Mouse (Mus musculus) CH12F3 (cell line): Measurements from ENCODE around the gene Akr1c13.
"Not testable (repeated sequence)": the region's sequence is repeated elsewhere in the genome, so short reads cannot be mapped to it uniquely, and the experiment has no call there.

Experiments used
- in situ Hi-C: fragments of 300-500 bp; cut with MboI; formaldehyde crosslinking; loops from 2 replicates; pipeline ENCODE4 v1.14.3; 2020; ENCODE audit warnings: low sequenced_read_pairs

Gene Akr1c13

GRCm38 (mm10) chr13:4190904-4191303, at the start of gene Akr1c13:
Akr1c13 (plus strand) TSS chr13:4191150.
- in situ Hi-C loops, result no loop called here

DNA sequence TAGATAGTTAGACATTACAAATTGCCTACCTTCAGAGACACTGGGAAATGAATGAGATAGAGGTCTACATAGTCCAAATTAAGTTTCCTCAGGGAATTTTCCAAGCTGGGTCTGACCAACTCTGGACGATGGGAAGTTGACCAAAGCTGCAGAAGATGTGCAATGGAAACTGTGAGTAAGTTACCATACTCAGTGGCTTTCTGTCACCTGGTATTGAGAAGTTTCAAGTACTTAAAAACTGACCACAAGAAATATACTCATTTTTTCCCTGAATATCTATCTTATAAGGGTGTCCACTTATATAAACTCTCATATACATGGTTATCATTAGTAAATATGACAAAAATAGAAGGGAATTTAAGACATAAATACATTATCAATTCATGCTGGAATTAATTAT, 46.7 kb upstream of the Akr1c13 start:
- in situ Hi-C loops, result loop anchor here (25.0 kb wide), 1 partner anchor 468 kb away; the partner anchor contains the start of gene Akr1e1

- in situ Hi-C loops, result no loop called here
Measured at GRCm38 (mm10) chr13:4150518-4150917, 40.4 kb upstream of the Akr1c13 start, which contains the start of gene Akr1c18. Akr1c18 (minus strand) TSS chr13:4150654.

- in situ Hi-C loops, result no loop called here
Measured at GRCm38 (mm10) chr13:4152908-4153307, 38.0 kb upstream of the Akr1c13 start.

DNA sequence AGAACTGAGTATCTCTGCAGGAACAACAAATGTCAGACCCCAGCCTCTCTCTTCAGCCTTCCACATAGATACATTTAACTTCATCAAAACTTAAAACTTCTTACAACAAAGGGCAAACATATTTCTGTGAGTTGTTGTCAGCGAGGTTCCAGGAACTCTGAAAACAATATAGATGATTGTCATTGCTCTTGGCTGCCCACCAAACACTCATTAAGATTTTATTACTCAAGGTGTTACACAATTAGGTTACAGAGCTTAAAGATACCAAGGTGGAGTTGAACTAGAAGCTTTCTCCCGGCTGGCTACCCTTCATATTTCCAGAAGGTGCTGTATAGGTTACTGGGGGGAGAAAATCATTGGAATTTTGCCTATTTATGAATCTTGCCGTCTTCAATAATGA, 37.4 kb upstream of the Akr1c13 start:
- in situ Hi-C loops, result no loop called here

- in situ Hi-C loops, result no loop called here
Measured at GRCm38 (mm10) chr13:4155286-4155685, 35.7 kb upstream of the Akr1c13 start.

GRCm38 (mm10) chr13:4168006-4168405, 22.9 kb upstream of the Akr1c13 start:
- in situ Hi-C loops, result no loop called here

- in situ Hi-C loops, result no loop called here
Measured at GRCm38 (mm10) chr13:4172978-4173377, 18.0 kb upstream of the Akr1c13 start.

DNA sequence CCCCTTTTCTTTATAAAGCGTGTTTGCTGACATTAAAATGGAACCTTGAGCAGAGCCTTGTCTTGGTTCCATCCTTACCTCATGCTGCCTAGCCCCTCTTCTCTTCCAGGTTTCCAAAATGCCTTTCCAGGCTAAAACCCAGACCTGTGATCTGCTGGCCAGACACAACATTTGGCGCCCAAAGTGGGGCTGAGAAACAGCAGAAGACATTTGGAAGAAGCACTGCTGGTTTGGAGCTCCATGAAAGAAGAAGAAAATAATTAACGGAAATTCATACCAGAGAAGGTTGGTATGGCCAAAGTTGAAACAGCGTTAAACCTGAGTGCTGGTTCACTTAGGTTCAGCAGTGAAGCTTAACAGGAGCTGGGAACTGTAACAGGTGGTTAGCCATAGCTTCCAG, 9.6 kb upstream of the Akr1c13 start:
- in situ Hi-C loops, result not testable (repeated sequence)

GRCm38 (mm10) chr13:4183116-4183515, 7.8 kb upstream of the Akr1c13 start:
- in situ Hi-C loops, result no loop called here

GRCm38 (mm10) chr13:4186641-4187411, 4.1 kb upstream of the Akr1c13 start:
- in situ Hi-C loops, result not testable (repeated sequence)

DNA sequence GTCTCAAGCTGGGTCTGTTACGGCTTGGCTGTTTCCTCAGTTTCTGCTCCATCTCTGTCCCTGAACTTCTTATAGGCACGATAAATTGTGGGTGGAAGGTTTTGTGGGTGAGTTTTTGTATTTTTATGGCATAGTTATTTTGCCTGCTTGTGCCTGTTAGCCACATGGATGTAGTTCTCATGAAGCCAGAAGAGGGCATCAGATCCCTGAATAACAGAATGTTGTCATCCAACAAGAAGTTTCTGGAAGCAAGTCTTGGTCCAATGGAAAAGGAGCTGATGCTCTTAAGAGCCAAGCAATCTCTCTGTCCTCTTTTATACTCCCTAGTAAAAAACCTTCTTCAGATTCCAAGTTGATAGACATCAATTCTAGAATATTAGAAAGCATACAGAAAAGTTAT, 2.8 kb upstream of the Akr1c13 start:
- in situ Hi-C loops, result no loop called here

GRCm38 (mm10) chr13:4192511-4192910, 1.6 kb downstream of the Akr1c13 start:
- in situ Hi-C loops, result no loop called here

DNA sequence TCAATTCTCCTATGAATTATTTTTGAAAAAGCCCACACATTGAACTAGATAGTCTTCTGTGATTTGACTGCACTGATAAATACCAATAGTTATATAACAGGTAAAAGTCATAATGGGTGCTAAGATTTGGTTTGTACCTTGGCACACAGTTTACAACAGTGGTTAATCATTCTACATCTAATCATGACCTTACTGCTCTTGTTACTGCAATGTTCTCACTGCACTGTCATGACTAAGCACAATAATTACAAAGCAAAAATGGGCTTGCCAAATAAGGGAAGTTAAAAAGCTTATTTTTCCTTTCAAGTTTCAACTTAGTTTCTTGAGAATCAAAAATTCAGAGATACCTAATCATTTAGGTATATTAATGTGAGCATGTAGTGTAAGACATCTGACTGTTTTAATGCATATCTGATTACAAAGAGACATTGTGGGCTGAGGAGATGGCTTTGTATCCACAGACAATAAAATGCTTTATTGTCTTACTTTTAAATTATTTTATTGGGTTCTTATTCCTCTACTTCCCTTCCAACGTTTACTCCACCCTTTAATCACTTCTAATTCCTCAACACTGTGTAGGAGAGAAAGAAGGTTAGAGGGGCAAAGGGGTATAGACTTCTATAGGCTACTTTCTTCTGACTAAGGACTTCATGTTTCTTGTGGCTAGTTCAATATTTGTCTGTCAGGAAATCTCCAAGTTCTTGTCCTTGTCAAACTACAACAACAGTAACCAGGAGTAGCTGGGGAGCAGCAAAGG, 15.4 kb downstream of the Akr1c13 start:
- in situ Hi-C loops, result no loop called here

DNA sequence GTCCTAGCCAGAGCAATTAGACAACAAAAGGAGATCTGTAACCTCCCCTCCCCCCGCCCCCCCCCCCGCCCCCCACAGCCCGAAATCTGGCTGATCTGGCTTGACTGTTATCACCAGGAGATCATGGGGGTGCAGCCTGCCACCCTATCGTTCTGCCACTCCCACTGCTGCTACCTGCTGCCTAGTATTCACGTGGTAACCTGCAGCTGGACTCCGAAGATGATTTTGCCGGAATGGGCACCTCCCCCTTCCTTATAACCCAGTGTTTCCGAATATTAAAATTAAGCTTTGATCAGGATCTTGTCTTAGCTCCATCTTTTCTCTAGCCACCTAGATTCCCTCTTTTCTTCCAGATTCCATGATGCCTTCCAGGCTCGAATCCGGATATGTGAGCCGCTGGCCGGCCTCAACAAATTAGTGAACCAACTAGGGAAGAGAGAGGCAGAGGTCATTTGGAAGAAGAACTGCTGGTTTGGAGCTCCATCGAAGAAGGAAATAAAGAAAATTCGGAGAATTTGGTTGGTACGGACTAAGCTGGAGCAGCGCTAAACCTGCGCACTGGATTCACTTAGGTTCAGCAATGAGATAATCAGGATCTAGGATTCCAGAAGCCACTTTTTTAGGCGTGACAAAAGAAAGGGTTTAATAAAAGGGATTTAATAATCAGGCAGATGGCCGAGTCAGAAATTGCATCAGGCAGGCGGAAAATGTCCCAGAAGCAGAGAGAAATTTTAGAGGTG, 20.8 kb downstream of the Akr1c13 start:
- in situ Hi-C loops, result no loop called here

GRCm38 (mm10) chr13:4212309-4212708, 21.4 kb downstream of the Akr1c13 start:
- in situ Hi-C loops, result no loop called here

DNA sequence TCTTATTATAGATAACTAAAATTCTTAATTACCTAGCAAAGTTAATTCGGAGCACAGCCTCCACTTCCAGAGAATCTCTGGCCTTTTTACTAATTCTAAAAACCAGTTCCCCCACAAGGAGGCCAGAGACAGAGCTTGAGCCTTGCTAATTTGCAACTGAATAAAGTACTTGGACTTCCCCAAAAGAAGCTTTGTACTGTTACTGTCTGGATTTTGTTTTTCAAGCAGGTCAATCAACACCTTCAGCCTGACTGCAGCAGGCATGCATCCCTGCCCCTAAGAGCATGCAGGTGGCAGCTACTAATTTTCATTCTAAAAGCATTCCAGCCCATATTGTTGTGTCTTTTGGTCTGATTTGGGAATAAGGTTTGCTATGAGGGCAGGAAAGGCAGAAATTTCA, 24.5 kb downstream of the Akr1c13 start:
- in situ Hi-C loops, result not testable (repeated sequence)

- in situ Hi-C loops, result no loop called here
Measured at GRCm38 (mm10) chr13:4228441-4228840, 37.5 kb downstream of the Akr1c13 start, which contains the start of gene Akr1c19. Akr1c19 (plus strand) TSS chr13:4228700.

GRCm38 (mm10) chr13:4230841-4231623, 40.1 kb downstream of the Akr1c13 start:
- in situ Hi-C loops, result no loop called here

DNA sequence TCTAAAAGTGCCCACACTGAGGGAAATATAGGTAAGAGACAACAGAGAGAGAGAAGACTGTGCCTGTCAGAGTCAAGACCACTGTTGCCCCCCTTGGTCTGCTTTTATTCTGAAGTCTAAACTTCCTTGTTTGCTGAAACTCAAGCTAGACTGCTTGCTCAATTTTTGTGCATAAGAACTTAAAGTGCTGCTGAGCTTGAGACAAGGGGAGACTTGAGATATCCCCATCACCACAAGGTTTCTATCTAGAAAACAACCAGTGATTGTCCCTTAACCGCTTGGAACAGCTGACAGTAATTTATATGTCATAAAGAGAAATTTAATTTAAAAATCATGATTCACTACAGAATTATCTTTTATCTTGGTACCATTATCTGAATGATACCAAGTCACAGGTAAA, 42.2 kb downstream of the Akr1c13 start:
- in situ Hi-C loops, result no loop called here
